ENCODE assay signal across 10 mouse cellular contexts in the genomic region with DNA sequence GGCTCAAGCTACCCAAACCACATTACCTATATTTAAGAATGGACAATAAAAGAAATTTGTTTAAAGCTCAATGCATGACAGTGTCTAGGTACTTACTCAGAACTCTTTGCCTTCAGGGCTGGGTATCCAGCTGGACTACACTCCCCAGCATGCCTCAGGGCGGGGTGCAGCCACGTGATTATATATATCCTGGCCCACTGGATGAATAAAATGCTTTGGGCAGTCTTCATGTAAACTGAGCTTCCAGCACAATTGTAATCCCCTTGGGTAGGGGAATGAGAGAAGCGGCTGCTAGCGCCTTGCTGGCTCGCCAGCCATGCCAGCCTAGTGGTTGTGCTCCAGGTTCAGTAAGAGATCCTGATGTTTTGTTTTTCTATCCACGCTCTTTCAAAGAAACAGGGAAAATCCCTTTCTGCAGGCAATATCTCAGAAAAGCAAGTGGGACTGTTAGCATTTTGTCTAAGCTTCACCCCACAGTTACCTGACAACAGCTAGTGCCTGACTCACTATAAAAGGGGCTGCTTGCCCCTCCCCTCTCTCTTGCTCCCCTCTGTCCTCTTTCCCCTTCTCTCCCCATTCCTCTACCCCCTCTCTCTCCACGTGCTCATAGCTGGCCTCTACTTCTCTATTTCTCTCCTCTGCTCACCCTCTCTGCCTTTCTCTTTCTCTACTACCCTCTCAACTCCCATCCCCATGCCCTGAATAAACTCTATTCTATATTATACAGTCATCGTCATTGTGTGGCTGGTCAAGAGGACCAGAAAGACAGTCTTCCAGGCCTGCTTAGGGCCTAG.
DNase-seq lines count a peak whose midpoint lies in the region; ATAC-seq and TF ChIP-seq lines count a peak whose summit lies in the region.
"Had no signal": no experiment of that assay in that cellular context is flagged by ENCODE, and none has a peak within 500 bp of the region (broad histone marks: within the 10 kb centered on the region; RNA-seq: fewer than 3 reads in every experiment).

No protein-coding gene starts in this region.

- no peaks in the 10 kb centered on the region for H3K36me3 ChIP-seq in midbrain, embryonic 11.5 days (ENCODE audit: control insufficient read depth, insufficient read depth, low read length)
- H3K36me3 ChIP-seq in midbrain, embryonic 10.5 days = no peaks in the 10 kb centered on the region
- H3K36me3 ChIP-seq in limb, embryonic 10.5 days = no peaks in the 10 kb centered on the region
- no peaks in the 10 kb centered on the region for H3K36me3 ChIP-seq in stomach, postnatal 0 days (ENCODE audit: control insufficient read depth, insufficient read depth, low read length)
- H3K36me3 ChIP-seq: heart, embryonic 12.5 days had no signal

- 75% methylated on average over 8 of the region's 8 CpGs for WGBS in midbrain, embryonic 11.5 days
- 75% methylated on average over 8 of the region's 8 CpGs for WGBS in midbrain, embryonic 10.5 days
- WGBS in limb, embryonic 10.5 days = 78% methylated on average over 8 of the region's 8 CpGs
- WGBS in stomach, postnatal 0 days = 57% methylated on average over 8 of the region's 8 CpGs

- no peaks in the 10 kb centered on the region for H3K9me3 ChIP-seq in midbrain, embryonic 11.5 days (ENCODE audit: control insufficient read depth, low read length)
- H3K9me3 ChIP-seq in midbrain, embryonic 10.5 days (replicated peaks) = no peaks in the 10 kb centered on the region
- no peaks in the 10 kb centered on the region for H3K9me3 ChIP-seq in limb, embryonic 10.5 days (replicated peaks)
- no peaks in the 10 kb centered on the region for H3K9me3 ChIP-seq in stomach, postnatal 0 days (ENCODE audit: control insufficient read depth, low read length)
- H3K9me3 ChIP-seq: heart, embryonic 12.5 days had no signal

- DNase-seq in frontal cortex, postnatal 36 days (ENCODE audit: low spot score in 2 of 2) = no peak
- DNase-seq in midbrain, embryonic 11.5 days (ENCODE audit: low spot score, missing footprints) = peak; percentile 51
- DNase-seq in midbrain, embryonic 10.5 days (ENCODE audit: low spot score) = no peak
- DNase-seq in limb, embryonic 10.5 days (ENCODE audit: low spot score) = peak; percentile 21
- DNase-seq in stomach, postnatal 0 days (ENCODE audit: low spot score) = peak; percentile 34
- no peak for DNase-seq in spleen, adult 12 weeks (ENCODE audit: low spot score)
- DNase-seq: thymus, postnatal 4 days had no signal

- H3K4me3 ChIP-seq in midbrain, embryonic 11.5 days (ENCODE audit: low read depth, low read length) = no peak overlapping the region
- H3K4me3 ChIP-seq in midbrain, embryonic 10.5 days = no peak overlapping the region
- no peak overlapping the region for H3K4me3 ChIP-seq in limb, embryonic 10.5 days
- no peak overlapping the region for H3K4me3 ChIP-seq in stomach, postnatal 0 days (ENCODE audit: low read depth, low read length)
- H3K4me3 ChIP-seq: heart, embryonic 12.5 days had no signal

- H3K27ac ChIP-seq in midbrain, embryonic 11.5 days (ENCODE audit: low read depth, low read length) = no peak overlapping the region
- H3K27ac ChIP-seq in midbrain, embryonic 10.5 days (replicated peaks) = no peak overlapping the region
- 0 out of 2 replicates have a peak overlapping the region, but pooled peaks have one; percentile 25 for H3K27ac ChIP-seq in limb, embryonic 10.5 days
- no peak overlapping the region for H3K27ac ChIP-seq in stomach, postnatal 0 days (replicated peaks)

- TF ChIP-seq EP300 in stomach, postnatal 0 days (optimal IDR thresholded peaks at IDR 0.05) = no peak

- TF ChIP-seq CTCF in stomach, postnatal 0 days (IDR thresholded peaks at IDR 0.05; ENCODE audit: low read depth) = no peak

- H3K27me3 ChIP-seq in midbrain, embryonic 11.5 days (ENCODE audit: control insufficient read depth, insufficient read depth, low read length) = no peaks in the 10 kb centered on the region
- H3K27me3 ChIP-seq in midbrain, embryonic 10.5 days (ENCODE audit: low read depth, poor library complexity, severe bottlenecking) = no peaks in the 10 kb centered on the region
- no peaks in the 10 kb centered on the region for H3K27me3 ChIP-seq in limb, embryonic 10.5 days (ENCODE audit: low read depth, poor library complexity, severe bottlenecking)
- H3K27me3 ChIP-seq in stomach, postnatal 0 days (ENCODE audit: control insufficient read depth, insufficient read depth, low read length) = no peaks in the 10 kb centered on the region
- H3K27me3 ChIP-seq: heart, embryonic 12.5 days had no signal

- no peak overlapping the region for H3K4me2 ChIP-seq in midbrain, embryonic 11.5 days
- no peak overlapping the region for H3K4me2 ChIP-seq in stomach, postnatal 0 days (replicated peaks; ENCODE audit: low read depth)
- H3K4me2 ChIP-seq: heart, embryonic 12.5 days had no signal

- H3K9ac ChIP-seq in midbrain, embryonic 11.5 days (ENCODE audit: low read length) = no peak overlapping the region
- no peak overlapping the region for H3K9ac ChIP-seq in stomach, postnatal 0 days (ENCODE audit: low read length)
- H3K9ac ChIP-seq: heart, embryonic 12.5 days had no signal

- H3K4me1 ChIP-seq in midbrain, embryonic 11.5 days (ENCODE audit: control insufficient read depth, insufficient read depth, low read length) = no peaks in the 10 kb centered on the region
- H3K4me1 ChIP-seq in midbrain, embryonic 10.5 days = no peaks in the 10 kb centered on the region
- H3K4me1 ChIP-seq in limb, embryonic 10.5 days = peaks cover 22% of the 10 kb centered on the region
- H3K4me1 ChIP-seq in stomach, postnatal 0 days (replicated peaks; ENCODE audit: control insufficient read depth, insufficient read depth) = no peaks in the 10 kb centered on the region

- peak; percentile 65; the same call in 1 of the 2 replicates for ATAC-seq in frontal cortex, adult (ENCODE audit: low TSS enrichment)
- ATAC-seq in midbrain, embryonic 11.5 days (ENCODE audit: low FRiP score) = no peak; the same call in 1 of the 2 replicates
- peak; percentile 53; the same call in 1 of the 2 replicates for ATAC-seq in stomach, postnatal 0 days (ENCODE audit: low FRiP score, low TSS enrichment)
- no peak for ATAC-seq in granulocyte monocyte progenitor cell, adult 5-6 weeks (replicated peaks; ENCODE audit: poor library complexity, severe bottlenecking)

Comparison
In these comparisons a context has a peak if more than half of its experiments do, and no peak if none do; other contexts are left out.
1. DNase-seq: peak in midbrain, embryonic 11.5 days (single experiment), limb, embryonic 10.5 days (single experiment) and stomach, postnatal 0 days (single experiment); none in frontal cortex, postnatal 36 days (0 of 2), midbrain, embryonic 10.5 days (single experiment) and spleen, adult 12 weeks (single experiment).
2. ATAC-seq: peak in frontal cortex, adult (single experiment) and stomach, postnatal 0 days (single experiment); none in midbrain, embryonic 11.5 days (single experiment) and granulocyte monocyte progenitor cell, adult 5-6 weeks (single experiment).